Mouse (Mus musculus) heart, embryonic 15.5 days (tissue): Measurements from ENCODE around the gene Ryr2. TPM values are rescaled to one million over a fixed set of nuclear protein-coding genes. Genes with fewer than 3 reads are reported as not detected.

Source experiments
- ATAC-seq: fragments of 200-750 bp; cut with Nextera tagmentation; replicated peaks from 2 replicates; pipeline ENCODE4 v1.8.0; 2017; ENCODE audit warnings: low read depth, moderate TSS enrichment; ENCODE audit not compliant: insufficient number of reproducible peaks, insufficient read depth, low FRiP score
- H3K27ac ChIP-seq: fragments of 300-500 bp; sonication (generic); 2 replicates; pipeline ENCODE4 v1.5.1; 2015; ENCODE audit warnings: mild to moderate bottlenecking, inconsistent platforms
- H3K27me3 ChIP-seq: fragments of 300-500 bp; sonication (generic); 2 replicates; pipeline ENCODE4 v1.6.1; 2015; ENCODE audit warnings: inconsistent platforms
- H3K36me3 ChIP-seq: fragments of 300-500 bp; sonication (generic); 2 replicates; pipeline ENCODE4 v1.6.1; 2015; ENCODE audit warnings: mild to moderate bottlenecking, inconsistent platforms
- H3K4me1 ChIP-seq: fragments of 300-500 bp; sonication (generic); replicated peaks from 2 replicates; pipeline ENCODE4 v1.6.1; 2015; ENCODE audit warnings: inconsistent platforms
- H3K4me2 ChIP-seq: fragments of 300-500 bp; sonication (generic); 2 replicates; pipeline ENCODE4 v1.6.1; 2015; ENCODE audit warnings: inconsistent platforms, mild to moderate bottlenecking, moderate library complexity
- H3K4me3 ChIP-seq: fragments of 300-500 bp; sonication (generic); 2 replicates; pipeline ENCODE4 v1.5.1; 2015; ENCODE audit warnings: mild to moderate bottlenecking, inconsistent platforms
- H3K9ac ChIP-seq: fragments of 300-500 bp; sonication (generic); 2 replicates; pipeline ENCODE4 v1.6.1; 2015; ENCODE audit warnings: mild to moderate bottlenecking, inconsistent platforms
- H3K9me3 ChIP-seq: fragments of 300-500 bp; sonication (generic); replicated peaks from 2 replicates; pipeline ENCODE4 v1.6.1; 2016; ENCODE audit warnings: inconsistent platforms
- WGBS: fragments of 180-500 bp; shearing (Covaris S2); methylation state at CpG from one replicate; pipeline ENCODE4 v1.1.7; 2015; ENCODE audit warnings: mixed read lengths; 5-methylcytosine and 5-hydroxymethylcytosine counted together
- polyA plus RNA-seq: library from polyadenylated mRNA; unstranded; fragments of >200 nt; fragmentation: Nextera tagmentation; extraction: Ambion mirVana; gene quantifications from 2 replicates; pipeline ENCODE4 v1.2.1, GENCODE M21; 2015

The Ryr2 gene
- polyA plus RNA-seq, 1 experiment from 2014 or later = 30.0 TPM

DNA sequence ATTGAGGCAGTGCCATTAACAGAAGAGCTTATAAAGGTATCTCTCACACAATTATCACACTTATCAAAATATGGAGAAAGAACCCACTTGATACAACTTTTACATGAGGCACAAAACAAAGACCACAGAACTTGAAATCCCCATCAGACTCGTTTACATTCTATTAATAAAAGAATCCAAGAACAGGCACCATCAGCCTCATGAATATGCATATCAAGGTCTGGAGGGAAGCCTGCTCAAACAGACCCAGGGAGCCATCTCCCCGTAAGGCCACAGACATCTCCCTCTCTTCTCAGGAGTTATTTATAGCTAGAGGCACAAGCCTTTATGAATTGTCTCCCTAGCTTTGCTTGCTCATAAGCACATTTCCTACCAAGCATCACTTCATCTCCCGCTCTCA, 227.7 kb downstream of the Ryr2 start:
- no peak overlapping the region for H3K4me3 ChIP-seq
- no peaks in the 10 kb centered on the region for H3K27me3 ChIP-seq
- no peak for ATAC-seq
- H3K9ac ChIP-seq = no peak overlapping the region
- H3K4me1 ChIP-seq = 0 out of 2 replicates have a peak, but pooled peaks cover 5% of the 10 kb centered on the region
- H3K4me2 ChIP-seq = no peak overlapping the region
- H3K9me3 ChIP-seq = no peaks in the 10 kb centered on the region
- 0 out of 2 replicates have a peak overlapping the region, but pooled peaks have one; percentile 15 for H3K27ac ChIP-seq
- H3K36me3 ChIP-seq = peaks cover 6% of the 10 kb centered on the region; the same call in 1 of the 2 replicates
- 53% methylated on average over 3 of the region's 3 CpGs for WGBS

DNA sequence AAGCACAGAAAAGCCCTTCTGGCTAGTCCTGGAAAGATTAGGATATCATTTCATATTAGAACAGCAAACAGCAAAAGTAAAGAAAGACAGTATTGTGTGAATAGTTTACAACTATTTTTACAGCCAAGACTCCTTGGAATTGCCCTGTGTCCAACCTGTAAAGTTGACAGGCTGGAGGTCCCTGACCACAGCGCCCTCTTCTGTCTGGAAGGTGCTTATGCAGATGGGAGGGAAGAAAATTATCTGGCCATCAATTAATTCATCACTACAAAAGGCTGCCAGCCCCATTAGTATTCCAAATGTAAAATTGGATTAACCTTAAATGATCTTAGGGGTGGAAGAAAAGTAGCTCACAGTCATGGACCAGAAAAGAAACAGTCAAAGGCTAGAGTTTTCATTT, 231.9 kb downstream of the Ryr2 start:
- ATAC-seq = no peak
- H3K27ac ChIP-seq = no peak overlapping the region

DNA sequence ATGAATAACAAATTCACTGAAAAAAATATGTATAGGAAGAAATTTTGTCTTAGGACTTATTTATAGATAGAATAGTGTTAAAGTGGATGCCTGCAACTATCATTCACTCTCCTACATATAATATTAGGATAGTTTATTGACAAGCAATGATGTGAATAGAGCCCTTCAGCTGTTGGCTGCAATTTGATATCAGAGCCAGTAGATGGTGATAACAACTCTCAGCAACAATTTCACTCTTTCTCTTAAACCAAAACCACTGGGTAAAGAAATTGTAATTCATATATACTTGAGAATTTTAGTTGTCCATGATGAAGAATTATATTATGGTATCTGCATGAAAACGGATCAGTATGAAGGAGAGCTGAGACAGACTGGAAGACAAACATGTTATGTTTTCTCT, 236.8 kb downstream of the Ryr2 start:
- ATAC-seq = no peak
- WGBS = 69% methylated on average over 1 of the region's 1 CpGs
- H3K4me1 ChIP-seq = 0 out of 2 replicates have a peak, but pooled peaks cover 2% of the 10 kb centered on the region

More for the DNA sequence above, 231.9 kb downstream of the Ryr2 start:
- Histone ChIP-seq H3K4me1 (0 out of 2 replicates have a peak, but pooled peaks cover 5% of the 10 kb centered on the region), H3K9me3 (no peaks in the 10 kb centered on the region), H3K9ac (no peak overlapping the region), H3K36me3 (peaks cover 8% of the 10 kb centered on the region; the same call in 1 of the 2 replicates), H3K27me3 (no peaks in the 10 kb centered on the region), H3K4me3 (no peak overlapping the region), H3K4me2 (no peak overlapping the region)
- 0% methylated on average over 1 of the region's 1 CpGs for WGBS

DNA sequence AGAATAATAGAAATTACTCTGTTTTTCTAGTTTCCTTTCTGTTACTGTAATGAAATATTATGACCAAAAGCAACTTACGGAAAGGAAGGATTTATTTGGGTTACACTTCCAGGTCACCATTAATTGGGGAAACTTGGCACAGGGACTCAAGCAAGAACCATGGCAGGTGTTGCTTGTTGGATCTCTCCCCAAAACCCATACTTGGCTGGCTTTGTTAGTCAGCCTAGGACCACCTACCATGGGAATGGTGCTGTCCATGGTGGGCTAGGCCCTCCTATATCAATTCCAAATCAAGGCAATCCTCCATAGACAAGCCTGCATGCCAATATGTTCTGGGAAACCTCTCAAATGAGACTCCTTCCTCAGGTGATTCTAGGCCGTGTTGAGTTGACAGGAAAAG, 237.3 kb downstream of the Ryr2 start:
- no peaks in the 10 kb centered on the region for H3K27me3 ChIP-seq

More for the DNA sequence above, 236.8 kb downstream of the Ryr2 start:
- Histone ChIP-seq H3K36me3 (peaks cover 6% of the 10 kb centered on the region; the same call in 1 of the 2 replicates), H3K4me2 (no peak overlapping the region), H3K4me3 (no peak overlapping the region), H3K9me3 (no peaks in the 10 kb centered on the region), H3K27me3 (no peaks in the 10 kb centered on the region), H3K27ac (no peak overlapping the region), H3K9ac (no peak overlapping the region)

DNA sequence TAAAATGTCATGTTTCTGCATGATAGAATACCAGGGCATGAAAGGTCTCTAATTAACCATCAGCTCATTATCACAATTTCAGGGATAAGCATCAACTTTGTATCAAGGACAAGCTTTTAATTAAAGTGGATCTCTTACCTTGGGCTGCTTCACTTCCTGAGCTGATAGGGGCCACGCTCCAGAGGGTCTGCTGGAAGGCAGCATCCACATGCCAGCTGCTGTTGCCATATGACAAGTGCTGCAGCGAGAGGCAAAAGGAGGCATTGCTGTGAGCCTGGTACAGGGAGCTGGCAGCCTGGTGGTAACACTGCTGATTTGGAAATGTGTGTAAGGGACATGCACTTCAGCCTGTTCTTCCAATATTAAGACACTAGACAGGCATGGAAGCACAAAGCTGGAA, 237.8 kb downstream of the Ryr2 start:
- Histone ChIP-seq H3K36me3 (peaks cover 6% of the 10 kb centered on the region; the same call in 1 of the 2 replicates), H3K9me3 (no peaks in the 10 kb centered on the region), H3K4me2 (no peak overlapping the region), H3K4me1 (peaks cover 9% of the 10 kb centered on the region), H3K4me3 (no peak overlapping the region), H3K27me3 (no peaks in the 10 kb centered on the region), H3K9ac (no peak overlapping the region), H3K27ac (no peak overlapping the region)
- no peak for ATAC-seq
- WGBS = 63% methylated on average over 2 of the region's 2 CpGs

More for the DNA sequence above, 237.3 kb downstream of the Ryr2 start:
- peaks cover 6% of the 10 kb centered on the region for H3K4me1 ChIP-seq
- 88% methylated on average over 2 of the region's 2 CpGs for WGBS
- peaks cover 6% of the 10 kb centered on the region; the same call in 1 of the 2 replicates for H3K36me3 ChIP-seq
- H3K27ac ChIP-seq = no peak overlapping the region
- no peak overlapping the region for H3K4me3 ChIP-seq
- ATAC-seq = no peak
- no peak overlapping the region for H3K9ac ChIP-seq
- H3K4me2 ChIP-seq = no peak overlapping the region
- H3K9me3 ChIP-seq = no peaks in the 10 kb centered on the region

DNA sequence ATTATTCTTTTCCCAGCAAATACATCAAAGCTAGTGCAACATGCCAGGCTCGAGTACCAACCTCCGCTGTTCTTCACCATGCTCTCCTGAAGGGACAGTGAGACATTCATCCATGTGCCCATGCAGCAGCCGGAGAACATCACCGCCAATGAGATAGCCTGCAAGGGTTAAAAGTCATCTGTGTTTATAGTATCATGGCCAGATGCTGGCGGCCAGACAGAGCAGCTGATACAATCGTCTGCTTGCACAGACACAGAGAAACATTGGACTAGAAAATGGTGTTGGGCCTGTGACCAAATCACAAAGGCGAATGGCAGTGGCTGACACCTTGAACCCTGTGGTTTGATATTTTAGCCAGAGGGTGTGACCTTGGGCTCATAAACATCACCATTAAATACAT, 238.7 kb downstream of the Ryr2 start:
- H3K4me3 ChIP-seq = no peak overlapping the region
- WGBS = 69% methylated on average over 7 of the region's 7 CpGs
- no peak overlapping the region for H3K9ac ChIP-seq
- H3K9me3 ChIP-seq = no peaks in the 10 kb centered on the region
- no peaks in the 10 kb centered on the region for H3K27me3 ChIP-seq
- H3K4me2 ChIP-seq = no peak overlapping the region
- H3K4me1 ChIP-seq = peaks cover 9% of the 10 kb centered on the region
- no peak overlapping the region for H3K27ac ChIP-seq
- peaks cover 8% of the 10 kb centered on the region; the same call in 1 of the 2 replicates for H3K36me3 ChIP-seq
- ATAC-seq = no peak

DNA sequence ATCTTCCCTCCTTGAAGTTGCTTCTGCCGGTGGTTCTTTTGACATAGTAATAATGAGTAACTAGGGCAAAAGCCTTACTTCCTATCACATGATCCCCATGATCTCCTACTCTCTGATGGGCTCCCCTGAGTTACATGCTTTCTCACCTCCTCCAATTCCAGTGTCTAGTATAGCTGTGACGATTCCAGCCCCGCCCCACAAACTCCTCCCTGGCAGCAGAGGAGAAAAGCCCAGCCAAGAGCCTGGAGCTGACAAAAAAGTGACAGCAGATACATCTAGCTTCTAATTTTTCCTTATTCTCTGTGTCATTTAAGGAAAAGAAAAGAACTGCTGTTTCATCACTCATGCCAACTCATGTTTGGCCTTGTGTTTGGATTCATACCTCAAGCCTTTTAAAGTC, 241.5 kb downstream of the Ryr2 start:
- WGBS = 72% methylated on average over 3 of the region's 3 CpGs
- Histone ChIP-seq H3K4me1 (peaks cover 9% of the 10 kb centered on the region), H3K9ac (no peak overlapping the region), H3K4me3 (no peak overlapping the region), H3K27ac (no peak overlapping the region), H3K9me3 (no peaks in the 10 kb centered on the region), H3K36me3 (peaks cover 13% of the 10 kb centered on the region; the same call in 1 of the 2 replicates), H3K4me2 (no peak overlapping the region), H3K27me3 (no peaks in the 10 kb centered on the region)
- no peak for ATAC-seq

DNA sequence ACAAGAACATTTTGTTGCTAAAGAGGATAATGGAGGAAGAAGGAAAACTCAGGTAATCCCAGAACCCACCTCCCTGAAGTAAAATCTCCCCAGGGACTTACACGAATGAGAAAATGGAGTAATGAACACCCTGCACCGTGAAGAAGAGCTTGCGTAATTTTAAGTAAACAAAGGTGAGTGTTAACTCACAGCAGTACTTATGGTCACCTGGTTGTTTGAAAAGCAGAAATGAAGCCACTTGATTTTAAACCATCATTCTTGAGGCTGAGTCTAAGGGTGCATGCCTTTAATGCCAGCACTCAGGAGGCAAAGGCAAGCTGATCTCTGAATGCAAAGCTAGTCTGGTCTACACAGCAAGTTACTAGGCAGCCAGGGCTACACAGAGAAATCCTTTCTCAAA, 255.1 kb downstream of the Ryr2 start:
- WGBS = 84% methylated on average over 3 of the region's 3 CpGs
- H3K9ac ChIP-seq = no peak overlapping the region
- ATAC-seq = no peak
- peaks cover 16% of the 10 kb centered on the region for H3K36me3 ChIP-seq
- H3K27me3 ChIP-seq = no peaks in the 10 kb centered on the region
- H3K4me1 ChIP-seq = no peaks in the 10 kb centered on the region
- no peak overlapping the region for H3K4me2 ChIP-seq
- H3K4me3 ChIP-seq = no peak overlapping the region
- H3K27ac ChIP-seq = no peak overlapping the region
- H3K9me3 ChIP-seq = no peaks in the 10 kb centered on the region

DNA sequence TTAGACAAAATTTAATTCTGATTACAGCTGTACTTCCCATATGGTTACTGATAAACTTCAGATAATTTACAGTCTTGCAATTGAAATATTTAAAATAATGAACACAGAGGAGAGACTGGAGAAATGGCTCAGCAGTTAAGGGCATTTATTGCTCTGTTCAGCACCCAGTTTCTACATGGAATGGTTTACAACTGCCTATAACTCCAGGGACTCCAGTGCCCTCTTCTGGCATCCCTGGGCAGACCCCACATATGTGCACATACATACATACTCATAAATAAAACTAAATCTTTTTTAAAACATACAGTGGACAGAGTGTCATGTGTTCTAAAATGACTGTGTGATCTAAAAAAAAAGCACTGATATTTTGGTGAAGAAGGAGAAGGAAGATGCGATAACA, 262.9 kb downstream of the Ryr2 start:
- no peak overlapping the region for H3K4me3 ChIP-seq
- H3K4me1 ChIP-seq = no peaks in the 10 kb centered on the region
- 94% methylated on average over 1 of the region's 1 CpGs for WGBS
- no peak overlapping the region for H3K9ac ChIP-seq
- ATAC-seq = no peak
- no peak overlapping the region for H3K27ac ChIP-seq
- peaks cover 3% of the 10 kb centered on the region; the same call in 1 of the 2 replicates for H3K36me3 ChIP-seq
- H3K9me3 ChIP-seq = no peaks in the 10 kb centered on the region
- no peaks in the 10 kb centered on the region for H3K27me3 ChIP-seq
- H3K4me2 ChIP-seq = no peak overlapping the region

DNA sequence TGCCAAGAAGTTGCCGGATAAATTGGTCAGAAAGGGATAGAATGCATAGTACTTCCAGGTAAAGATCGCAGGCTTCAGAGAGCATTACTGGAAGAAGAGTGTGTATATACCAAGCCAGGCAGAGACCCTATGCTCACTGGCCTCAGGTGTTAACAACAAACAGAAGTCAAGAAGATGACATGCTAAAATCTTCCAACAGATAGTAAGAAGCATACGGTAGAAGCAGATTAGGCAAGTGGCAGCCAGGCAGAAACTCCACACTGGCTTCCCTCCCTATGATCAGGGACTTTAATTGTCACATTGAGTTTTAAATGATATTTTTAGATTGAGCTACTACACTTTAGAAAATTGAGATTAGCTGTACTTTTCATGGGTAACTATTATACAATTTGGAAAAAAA, 268.9 kb downstream of the Ryr2 start:
- ATAC-seq = no peak
- H3K4me3 ChIP-seq = no peak overlapping the region
- H3K4me2 ChIP-seq = no peak overlapping the region

DNA sequence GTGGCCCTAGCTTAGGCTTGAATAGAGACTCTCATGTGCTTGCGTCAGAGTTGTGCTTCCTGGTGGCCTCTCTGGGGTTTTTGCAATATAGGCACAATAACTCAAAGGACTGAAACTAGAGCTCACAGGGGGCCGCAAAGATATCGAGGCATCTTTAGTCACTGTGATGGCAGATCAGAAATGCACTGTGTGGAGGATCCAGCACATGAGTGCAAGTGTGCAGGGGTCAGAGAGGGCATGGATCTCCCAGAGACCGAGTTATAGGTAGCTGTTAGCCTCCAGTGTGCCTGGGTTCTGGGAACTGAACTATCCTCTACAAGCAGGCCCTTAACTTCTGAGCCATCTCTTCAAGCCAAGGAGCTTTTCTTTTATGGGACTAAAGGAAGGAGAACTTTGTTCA, 269.6 kb downstream of the Ryr2 start:
- H3K36me3 ChIP-seq = peaks cover 13% of the 10 kb centered on the region; the same call in 1 of the 2 replicates
- no peak overlapping the region for H3K4me3 ChIP-seq
- no peaks in the 10 kb centered on the region for H3K27me3 ChIP-seq
- no peaks in the 10 kb centered on the region for H3K9me3 ChIP-seq
- H3K4me1 ChIP-seq = 0 out of 2 replicates have a peak, but pooled peaks cover 8% of the 10 kb centered on the region
- no peak overlapping the region for H3K27ac ChIP-seq
- no peak overlapping the region for H3K9ac ChIP-seq
- ATAC-seq = no peak
- H3K4me2 ChIP-seq = no peak overlapping the region
- WGBS = 81% methylated on average over 4 of the region's 4 CpGs

More for the DNA sequence above, 268.9 kb downstream of the Ryr2 start:
- Histone ChIP-seq H3K9ac (no peak overlapping the region), H3K36me3 (peaks cover 8% of the 10 kb centered on the region; the same call in 1 of the 2 replicates), H3K9me3 (no peaks in the 10 kb centered on the region), H3K27ac (no peak overlapping the region), H3K27me3 (no peaks in the 10 kb centered on the region), H3K4me1 (0 out of 2 replicates have a peak, but pooled peaks cover 8% of the 10 kb centered on the region)
- WGBS = 80% methylated on average over 3 of the region's 3 CpGs
